Mouse (Mus musculus) lung, embryonic 16.5 days (tissue): ENCODE results near the gene Ank2. TPM values are rescaled to one million over a fixed set of nuclear protein-coding genes. Genes with fewer than 3 reads are reported as not detected.
A peak's percentile ranks its signal among the peaks of the same experiment; 100 is the strongest.

Experiments
- ATAC-seq: fragments of 200-750 bp; cut with Nextera tagmentation; 2 replicates; pipeline ENCODE4 v1.8.0; 2017; ENCODE audit warnings: low read depth, mild to moderate bottlenecking, moderate library complexity
- H3K27ac ChIP-seq: fragments of 300-500 bp; sonication (generic); 2 replicates; pipeline ENCODE4 v1.5.1; 2014; ENCODE audit warnings: mild to moderate bottlenecking, control low read depth, low read length
- H3K27me3 ChIP-seq: fragments of 300-500 bp; sonication (generic); 2 replicates; pipeline ENCODE4 v1.6.1; 2014; ENCODE audit warnings: low read depth, low read length, mixed read lengths; ENCODE audit not compliant: control insufficient read depth, insufficient read depth
- H3K36me3 ChIP-seq: fragments of 300-500 bp; sonication (generic); 2 replicates; pipeline ENCODE4 v1.6.1; 2014; ENCODE audit warnings: low read length; ENCODE audit not compliant: control insufficient read depth, insufficient read depth
- H3K4me1 ChIP-seq: fragments of 300-500 bp; sonication (generic); replicated peaks from 2 replicates; pipeline ENCODE4 v1.6.1; 2014; ENCODE audit warnings: low read length, mixed read lengths; ENCODE audit not compliant: control insufficient read depth, insufficient read depth
- H3K4me2 ChIP-seq: fragments of 300-500 bp; sonication (generic); 2 replicates; pipeline ENCODE4 v1.6.1; 2014; ENCODE audit warnings: low read depth, low read length, control low read depth
- H3K4me3 ChIP-seq: fragments of 300-500 bp; sonication (generic); 2 replicates; pipeline ENCODE4 v1.5.1; 2014; ENCODE audit warnings: mild to moderate bottlenecking, low read length, control low read depth
- H3K9ac ChIP-seq: fragments of 300-500 bp; sonication (generic); 2 replicates; pipeline ENCODE4 v1.6.1; 2014; ENCODE audit warnings: low read length, control low read depth
- H3K9me3 ChIP-seq: fragments of 300-500 bp; sonication (generic); 2 replicates; pipeline ENCODE4 v1.6.1; 2016; ENCODE audit warnings: low read length; ENCODE audit not compliant: control insufficient read depth
- WGBS: fragments of 180-500 bp; shearing (Covaris S2); extraction: QIAGEN DNeasy Blood & Tissue Kit; methylation state at CpG from one replicate; pipeline ENCODE4 v1.1.7; 2014; 5-methylcytosine and 5-hydroxymethylcytosine counted together
- polyA plus RNA-seq: library from polyadenylated mRNA; unstranded; fragments of >200 nt; fragmentation: Nextera tagmentation; extraction: Ambion mirVana; gene quantifications from 2 replicates; pipeline ENCODE4 v1.2.1, GENCODE M21; 2015

Ank2 gene
- polyA plus RNA-seq, 1 experiment from 2014 or later: 10.3 TPM

GRCm38 (mm10) chr3:127463816-127464480 is 35.2 kb downstream of the Ank2 start:
- ATAC-seq: no peak
- no peak overlapping the region for H3K4me3 ChIP-seq
- H3K9ac ChIP-seq: no peak overlapping the region
- no peak overlapping the region for H3K4me2 ChIP-seq
- no peaks in the 10 kb centered on the region for H3K27me3 ChIP-seq
- H3K4me1 ChIP-seq: no peaks in the 10 kb centered on the region
- no peaks in the 10 kb centered on the region for H3K36me3 ChIP-seq
- WGBS: 63% methylated on average over 14 of the region's 14 CpGs
- no peaks in the 10 kb centered on the region for H3K9me3 ChIP-seq
- H3K27ac ChIP-seq: no peak overlapping the region

- H3K27ac ChIP-seq: no peak overlapping the region
- no peaks in the 10 kb centered on the region for H3K9me3 ChIP-seq
- no peak overlapping the region for H3K9ac ChIP-seq
- peaks cover 2% of the 10 kb centered on the region; the same call in 1 of the 2 replicates for H3K4me1 ChIP-seq
- no peaks in the 10 kb centered on the region for H3K27me3 ChIP-seq
- no peaks in the 10 kb centered on the region for H3K36me3 ChIP-seq
- no peak overlapping the region for H3K4me2 ChIP-seq
- WGBS: 41% methylated on average over 9 of the region's 9 CpGs
- no peak overlapping the region for H3K4me3 ChIP-seq
- no peak for ATAC-seq
Measured at GRCm38 (mm10) chr3:127463165-127463564, 36.0 kb downstream of the Ank2 start.

- Histone ChIP-seq H3K36me3 (no peaks in the 10 kb centered on the region), H3K9me3 (no peaks in the 10 kb centered on the region), H3K9ac (no peak overlapping the region), H3K4me1 (peaks cover 2% of the 10 kb centered on the region; the same call in 1 of the 2 replicates), H3K4me2 (no peak overlapping the region), H3K27ac (no peak overlapping the region), H3K4me3 (no peak overlapping the region), H3K27me3 (no peaks in the 10 kb centered on the region)
- 78% methylated on average over 6 of the region's 6 CpGs for WGBS
- ATAC-seq: no peak
Measured at GRCm38 (mm10) chr3:127462413-127462812, 36.7 kb downstream of the Ank2 start.

- Histone ChIP-seq H3K27ac (no peak overlapping the region), H3K9ac (no peak overlapping the region), H3K4me1 (peaks cover 2% of the 10 kb centered on the region; the same call in 1 of the 2 replicates), H3K4me3 (no peak overlapping the region), H3K4me2 (no peak overlapping the region), H3K9me3 (no peaks in the 10 kb centered on the region), H3K36me3 (no peaks in the 10 kb centered on the region), H3K27me3 (no peaks in the 10 kb centered on the region)
- ATAC-seq: no peak
- WGBS: 54% methylated on average over 11 of the region's 11 CpGs
Measured at GRCm38 (mm10) chr3:127460891-127461437, 38.2 kb downstream of the Ank2 start.

- Histone ChIP-seq H3K9me3 (no peaks in the 10 kb centered on the region), H3K4me1 (peaks cover 2% of the 10 kb centered on the region; the same call in 1 of the 2 replicates), H3K27me3 (no peaks in the 10 kb centered on the region), H3K36me3 (no peaks in the 10 kb centered on the region), H3K4me2 (no peak overlapping the region), H3K4me3 (no peak overlapping the region), H3K27ac (no peak overlapping the region), H3K9ac (no peak overlapping the region)
- no peak for ATAC-seq
- 25% methylated on average over 3 of the region's 3 CpGs for WGBS
Measured at GRCm38 (mm10) chr3:127459858-127460257, 39.3 kb downstream of the Ank2 start.

- Histone ChIP-seq H3K4me2 (no peak overlapping the region), H3K4me1 (peaks cover 2% of the 10 kb centered on the region; the same call in 1 of the 2 replicates), H3K9me3 (no peaks in the 10 kb centered on the region), H3K9ac (no peak overlapping the region), H3K27me3 (no peaks in the 10 kb centered on the region), H3K27ac (no peak overlapping the region), H3K36me3 (no peaks in the 10 kb centered on the region), H3K4me3 (no peak overlapping the region)
- ATAC-seq: no peak
- 32% methylated on average over 11 of the region's 11 CpGs for WGBS
Measured at GRCm38 (mm10) chr3:127458925-127459324, 40.2 kb downstream of the Ank2 start.

- ATAC-seq: 0 out of 2 replicates have a peak, but pooled peaks have one; percentile 28
- Histone ChIP-seq H3K4me1 (peaks cover 2% of the 10 kb centered on the region; the same call in 1 of the 2 replicates), H3K4me2 (0 out of 2 replicates have a peak overlapping the region, but pooled peaks have one; percentile 5), H3K9me3 (no peaks in the 10 kb centered on the region), H3K9ac (no peak overlapping the region), H3K4me3 (no peak overlapping the region), H3K27me3 (no peaks in the 10 kb centered on the region), H3K27ac (no peak overlapping the region), H3K36me3 (no peaks in the 10 kb centered on the region)
- 14% methylated on average over 6 of the region's 6 CpGs for WGBS
Measured at GRCm38 (mm10) chr3:127458420-127458798, 40.7 kb downstream of the Ank2 start.

- Histone ChIP-seq H3K27me3 (no peaks in the 10 kb centered on the region), H3K9me3 (no peaks in the 10 kb centered on the region), H3K4me2 (0 out of 2 replicates have a peak overlapping the region, but pooled peaks have one; percentile 5), H3K9ac (no peak overlapping the region), H3K36me3 (no peaks in the 10 kb centered on the region), H3K4me1 (peaks cover 2% of the 10 kb centered on the region; the same call in 1 of the 2 replicates), H3K27ac (no peak overlapping the region), H3K4me3 (no peak overlapping the region)
- WGBS: 23% methylated on average over 5 of the region's 5 CpGs
- 0 out of 2 replicates have a peak, but pooled peaks have one; percentile 31 for ATAC-seq
Measured at GRCm38 (mm10) chr3:127457761-127458419, 41.3 kb downstream of the Ank2 start.

- Histone ChIP-seq H3K27me3 (no peaks in the 10 kb centered on the region), H3K4me1 (peaks cover 2% of the 10 kb centered on the region; the same call in 1 of the 2 replicates), H3K9ac (no peak overlapping the region), H3K4me2 (no peak overlapping the region), H3K27ac (no peak overlapping the region), H3K9me3 (no peaks in the 10 kb centered on the region), H3K4me3 (no peak overlapping the region), H3K36me3 (no peaks in the 10 kb centered on the region)
- ATAC-seq: no peak
- 68% methylated on average over 4 of the region's 4 CpGs for WGBS
Measured at GRCm38 (mm10) chr3:127453738-127454137, 45.4 kb downstream of the Ank2 start.
